Mouse (Mus musculus): ENCODE measurements around the gene Emg1. TPM values are rescaled to one million over a fixed set of nuclear protein-coding genes. Genes with fewer than 3 reads are reported as not detected.

Emg1 gene
- polyA plus RNA-seq, 1 experiment from 2014 or later = 253 TPM

- no peaks in the 10 kb centered on the region for H3K27me3 ChIP-seq (ENCODE audit: control insufficient read depth, insufficient read depth, low read length)
- DNase-seq (ENCODE audit: low spot score) = no peak
- no peak overlapping the region for H3K4me2 ChIP-seq (ENCODE audit: low read depth, severe bottlenecking)
- no peak overlapping the region for H3K9ac ChIP-seq (ENCODE audit: low read length)
- H3K4me1 ChIP-seq (ENCODE audit: control insufficient read depth, insufficient read depth, low read length) = no peaks in the 10 kb centered on the region
- ATAC-seq (ENCODE audit: insufficient number of reproducible peaks, low FRiP score, low TSS enrichment, low read depth) = no peak
- H3K36me3 ChIP-seq (ENCODE audit: control insufficient read depth, insufficient read depth, low read length) = no peaks in the 10 kb centered on the region
- WGBS = 94% methylated on average over 4 of the region's 4 CpGs
- no peak overlapping the region for H3K4me3 ChIP-seq (ENCODE audit: low read depth, low read length)
- no peaks in the 10 kb centered on the region for H3K9me3 ChIP-seq (ENCODE audit: control insufficient read depth, low read length)
- no peak overlapping the region for H3K27ac ChIP-seq (replicated peaks; ENCODE audit: low read depth, low read length)
Measured at GRCm38 (mm10) chr6:124661156-124661806, 50.7 kb downstream of the Emg1 start.

- 80% methylated on average over 2 of the region's 2 CpGs for WGBS
- Histone ChIP-seq H3K4me2 (ENCODE audit: low read depth, severe bottlenecking) (no peak overlapping the region), H3K27ac (replicated peaks; ENCODE audit: low read depth, low read length) (no peak overlapping the region), H3K27me3 (ENCODE audit: control insufficient read depth, insufficient read depth, low read length) (no peaks in the 10 kb centered on the region), H3K4me1 (ENCODE audit: control insufficient read depth, insufficient read depth, low read length) (no peaks in the 10 kb centered on the region), H3K9me3 (ENCODE audit: control insufficient read depth, low read length) (0 out of 2 replicates have a peak, but pooled peaks cover 2% of the 10 kb centered on the region), H3K9ac (ENCODE audit: low read length) (no peak overlapping the region), H3K4me3 (ENCODE audit: low read depth, low read length) (no peak overlapping the region), H3K36me3 (ENCODE audit: control insufficient read depth, insufficient read depth, low read length) (no peaks in the 10 kb centered on the region)
- DNase-seq (ENCODE audit: low spot score) (no peak), ATAC-seq (ENCODE audit: insufficient number of reproducible peaks, low FRiP score, low TSS enrichment, low read depth) (no peak)
Measured at GRCm38 (mm10) chr6:124658067-124658466, 53.9 kb downstream of the Emg1 start.

- Histone ChIP-seq H3K27me3 (ENCODE audit: control insufficient read depth, insufficient read depth, low read length) (no peaks in the 10 kb centered on the region), H3K4me1 (ENCODE audit: control insufficient read depth, insufficient read depth, low read length) (no peaks in the 10 kb centered on the region), H3K9ac (ENCODE audit: low read length) (no peak overlapping the region), H3K4me3 (ENCODE audit: low read depth, low read length) (no peak overlapping the region), H3K4me2 (ENCODE audit: low read depth, severe bottlenecking) (no peak overlapping the region), H3K27ac (replicated peaks; ENCODE audit: low read depth, low read length) (no peak overlapping the region), H3K36me3 (ENCODE audit: control insufficient read depth, insufficient read depth, low read length) (no peaks in the 10 kb centered on the region), H3K9me3 (ENCODE audit: control insufficient read depth, low read length) (0 out of 2 replicates have a peak, but pooled peaks cover 2% of the 10 kb centered on the region)
- 71% methylated on average over 6 of the region's 6 CpGs for WGBS
- DNase-seq (ENCODE audit: low spot score) (no peak), ATAC-seq (ENCODE audit: insufficient number of reproducible peaks, low FRiP score, low TSS enrichment, low read depth) (no peak)
Measured at GRCm38 (mm10) chr6:124655893-124656292, 56.1 kb downstream of the Emg1 start.

MicroRNAs within 50 kb of the gene (microRNA counts, 519-probe panel; counts per million panel counts)
- 777 counts per million, percentile 3 among the panel's probes with 10 or more counts for microRNA mmu-miR-141
- microRNA mmu-miR-200c = 3,983 counts per million, percentile 57 among the panel's probes with 10 or more counts

Small RNAs within 50 kb of the gene (microRNA-seq; reads per million reads assigned to microRNA genes)
- gene Mir141 (218 reads per million, percentile 59 among the genes with 10 or more reads in this experiment), gene Mir200c (1,614 reads per million, percentile 79 among the genes with 10 or more reads in this experiment)

Other genes with a start within 250 kb of the Emg1 start
- gene Clstn3, start 247.4 kb downstream of the Emg1 start, polyA plus RNA-seq (2014; fragmentation: Nextera tagmentation; extraction: Ambion mirVana) = 4.3 and 4.4 TPM in 2 replicates
- 0.33 and 0.47 TPM in 2 replicates for gene C1rl, start 219.1 kb downstream of the Emg1 start, polyA plus RNA-seq (2014; fragmentation: Nextera tagmentation; extraction: Ambion mirVana)
- 0.19 and 0.23 TPM in 2 replicates for gene C1ra, start 199.8 kb downstream of the Emg1 start, polyA plus RNA-seq (2014; fragmentation: Nextera tagmentation; extraction: Ambion mirVana)
- gene C1s1, start 169.8 kb downstream of the Emg1 start, polyA plus RNA-seq (2014; fragmentation: Nextera tagmentation; extraction: Ambion mirVana) = 0.41 and 0.50 TPM in 2 replicates
- gene C1rb, start 141.9 kb downstream of the Emg1 start, polyA plus RNA-seq (2014; fragmentation: Nextera tagmentation; extraction: Ambion mirVana) = not detected in 2 replicates
- not detected in 2 replicates for gene C1s2, start 76.1 kb downstream of the Emg1 start, polyA plus RNA-seq (2014; fragmentation: Nextera tagmentation; extraction: Ambion mirVana)
- 44.1 and 46.1 TPM in 2 replicates for gene Lpcat3, start 49.2 kb downstream of the Emg1 start, polyA plus RNA-seq (2014; fragmentation: Nextera tagmentation; extraction: Ambion mirVana)
- gene Phb2, start 158 bp upstream of the Emg1 start, polyA plus RNA-seq (2014; fragmentation: Nextera tagmentation; extraction: Ambion mirVana) = 424 and 427 TPM in 2 replicates
- gene Ptpn6, start 26.5 kb upstream of the Emg1 start, polyA plus RNA-seq (2014; fragmentation: Nextera tagmentation; extraction: Ambion mirVana) = 7.8 and 8.7 TPM in 2 replicates
- 491 and 549 TPM in 2 replicates for gene Grcc10, start 29.2 kb upstream of the Emg1 start, polyA plus RNA-seq (2014; fragmentation: Nextera tagmentation; extraction: Ambion mirVana)
- 0.13 TPM in 1 of 2 replicates, not detected in the other for gene Gm45234, start 43.8 kb upstream of the Emg1 start, polyA plus RNA-seq (2014; fragmentation: Nextera tagmentation; extraction: Ambion mirVana)
- 13.1 and 14.0 TPM in 2 replicates for gene Atn1, start 44.3 kb upstream of the Emg1 start, polyA plus RNA-seq (2014; fragmentation: Nextera tagmentation; extraction: Ambion mirVana)
- gene Eno2, start 57.5 kb upstream of the Emg1 start, polyA plus RNA-seq (2014; fragmentation: Nextera tagmentation; extraction: Ambion mirVana) = 1.8 and 3.0 TPM in 2 replicates
- 0.91 and 1.0 TPM in 2 replicates for gene Lrrc23, start 67.5 kb upstream of the Emg1 start, polyA plus RNA-seq (2014; fragmentation: Nextera tagmentation; extraction: Ambion mirVana)
- 5.3 and 5.5 TPM in 2 replicates for gene Spsb2, start 96.5 kb upstream of the Emg1 start, polyA plus RNA-seq (2014; fragmentation: Nextera tagmentation; extraction: Ambion mirVana)
- gene Tpi1, start 102.1 kb upstream of the Emg1 start, polyA plus RNA-seq (2014; fragmentation: Nextera tagmentation; extraction: Ambion mirVana) = 724 and 825 TPM in 2 replicates
- 152 and 153 TPM in 2 replicates for gene Usp5, start 117.3 kb upstream of the Emg1 start, polyA plus RNA-seq (2014; fragmentation: Nextera tagmentation; extraction: Ambion mirVana)
- gene Cdca3, start 117.4 kb upstream of the Emg1 start, polyA plus RNA-seq (2014; fragmentation: Nextera tagmentation; extraction: Ambion mirVana) = 243 and 249 TPM in 2 replicates
- 0.40 and 0.43 TPM in 2 replicates for gene Gnb3, start 128.1 kb upstream of the Emg1 start, polyA plus RNA-seq (2014; fragmentation: Nextera tagmentation; extraction: Ambion mirVana)
- gene P3h3, start 145.6 kb upstream of the Emg1 start, polyA plus RNA-seq (2014; fragmentation: Nextera tagmentation; extraction: Ambion mirVana) = 23.1 and 25.4 TPM in 2 replicates
- 0.92 and 0.98 TPM in 2 replicates for gene Gpr162, start 151.8 kb upstream of the Emg1 start, polyA plus RNA-seq (2014; fragmentation: Nextera tagmentation; extraction: Ambion mirVana)
- gene Cd4, start 176.0 kb upstream of the Emg1 start, polyA plus RNA-seq (2014; fragmentation: Nextera tagmentation; extraction: Ambion mirVana) = 0.06 TPM in 1 of 2 replicates, not detected in the other
- 0.88 and 1.4 TPM in 2 replicates for gene Lag3, start 199.5 kb upstream of the Emg1 start, polyA plus RNA-seq (2014; fragmentation: Nextera tagmentation; extraction: Ambion mirVana)
- gene Ptms, start 207.9 kb upstream of the Emg1 start, polyA plus RNA-seq (2014; fragmentation: Nextera tagmentation; extraction: Ambion mirVana) = 221 and 223 TPM in 2 replicates
- 406 and 414 TPM in 2 replicates for gene Mlf2, start 219.2 kb upstream of the Emg1 start, polyA plus RNA-seq (2014; fragmentation: Nextera tagmentation; extraction: Ambion mirVana)